Mouse (Mus musculus) stomach, postnatal 0 days (tissue): ENCODE measurements around the gene Pusl1. TPM values are rescaled to one million over a fixed set of nuclear protein-coding genes. Genes with fewer than 3 reads are reported as not detected.

Experiments used
- ATAC-seq: fragments of 200-750 bp; cut with Nextera tagmentation; 2 replicates; pipeline ENCODE4 v1.8.0; 2017; ENCODE audit not compliant: low FRiP score, low TSS enrichment
- DNase-seq: peaks from one replicate; pipeline ENCODE4 v3.0.0-alpha.2; 2016; ENCODE audit warnings: low spot score
- H3K27ac ChIP-seq: fragments of 300-500 bp; sonication (generic); replicated peaks from 2 replicates; pipeline ENCODE4 v1.5.1; 2014; ENCODE audit warnings: mild to moderate bottlenecking, control low read depth
- H3K27me3 ChIP-seq: fragments of 300-500 bp; sonication (generic); 2 replicates; pipeline ENCODE4 v1.6.1; 2014; ENCODE audit warnings: low read length; ENCODE audit not compliant: control insufficient read depth, insufficient read depth
- H3K36me3 ChIP-seq: fragments of 300-500 bp; sonication (generic); 2 replicates; pipeline ENCODE4 v1.6.1; 2014; ENCODE audit warnings: low read length, mixed read lengths; ENCODE audit not compliant: control insufficient read depth, insufficient read depth
- H3K4me1 ChIP-seq: fragments of 300-500 bp; sonication (generic); replicated peaks from 2 replicates; pipeline ENCODE4 v1.6.1; 2014; ENCODE audit warnings: antibody characterized with exemption; ENCODE audit not compliant: control insufficient read depth, insufficient read depth
- H3K4me2 ChIP-seq: fragments of 300-500 bp; sonication (generic); replicated peaks from 2 replicates; pipeline ENCODE4 v1.6.1; 2014; ENCODE audit warnings: low read depth, mild to moderate bottlenecking, control low read depth, moderate library complexity
- H3K4me3 ChIP-seq: fragments of 300-500 bp; sonication (generic); 2 replicates; pipeline ENCODE4 v1.5.1; 2014; ENCODE audit warnings: low read depth, low read length, control low read depth
- H3K9ac ChIP-seq: fragments of 300-500 bp; sonication (generic); 2 replicates; pipeline ENCODE4 v1.6.1; 2014; ENCODE audit warnings: mild to moderate bottlenecking, low read length, control low read depth, mixed read lengths
- H3K9me3 ChIP-seq: fragments of 300-500 bp; sonication (generic); 2 replicates; pipeline ENCODE4 v1.6.1; 2016; ENCODE audit warnings: low read length; ENCODE audit not compliant: control insufficient read depth
- CTCF ChIP-seq: IDR thresholded peaks from 2 replicates; pipeline ENCODE4 v1.5.1; 2016; ENCODE audit warnings: antibody characterized with exemption, low read depth, mild to moderate bottlenecking, moderate library complexity
- EP300 ChIP-seq: optimal IDR thresholded peaks from 2 replicates; pipeline ENCODE3; 2016; ENCODE audit warnings: antibody characterized with exemption
- WGBS: fragments of 180-500 bp; shearing (Covaris S2); extraction: QIAGEN DNeasy Blood & Tissue Kit; methylation state at CpG from one replicate; pipeline ENCODE4 v1.1.7; 2014; 5-methylcytosine and 5-hydroxymethylcytosine counted together
- microRNA-seq: library from miRNA; unstranded; fragments of <30 nt; microRNA quantifications from one replicate; pipeline ENCODE4, GENCODE M21; 2016
- polyA plus RNA-seq: library from polyadenylated mRNA; unstranded; fragments of >200 nt; fragmentation: Nextera tagmentation; extraction: Ambion mirVana; gene quantifications from 2 replicates; pipeline ENCODE4 v1.2.1, GENCODE M21; 2015

Gene Pusl1
- polyA plus RNA-seq, 1 experiment from 2014 or later, result 36.5 TPM

- peak; percentile 81 for DNase-seq
- Histone ChIP-seq H3K4me1 (0 out of 2 replicates have a peak, but pooled peaks cover 3% of the 10 kb centered on the region), H3K27me3 (no peaks in the 10 kb centered on the region), H3K9me3 (no peaks in the 10 kb centered on the region), H3K9ac (peak within 1 kb of the TSS; percentile 69), H3K27ac (peak within 1 kb of the TSS; percentile 97), H3K36me3 (peaks cover 4% of the 10 kb centered on the region; the same call in 1 of the 2 replicates), H3K4me3 (peak within 1 kb of the TSS; percentile 53), H3K4me2 (peak within 1 kb of the TSS; percentile 97)
- ATAC-seq, result peak; percentile 91
- no peak for TF ChIP-seq CTCF
- TF ChIP-seq EP300, result no peak
- 9% methylated on average over 16 of the region's 16 CpGs for WGBS
Measured at GRCm38 (mm10) chr4:155839483-155839910, 52.1 kb downstream of the Pusl1 start, which contains the start of gene Mxra8. Gene Mxra8, plus strand, starts transcription at chr4:155839680.

DNA sequence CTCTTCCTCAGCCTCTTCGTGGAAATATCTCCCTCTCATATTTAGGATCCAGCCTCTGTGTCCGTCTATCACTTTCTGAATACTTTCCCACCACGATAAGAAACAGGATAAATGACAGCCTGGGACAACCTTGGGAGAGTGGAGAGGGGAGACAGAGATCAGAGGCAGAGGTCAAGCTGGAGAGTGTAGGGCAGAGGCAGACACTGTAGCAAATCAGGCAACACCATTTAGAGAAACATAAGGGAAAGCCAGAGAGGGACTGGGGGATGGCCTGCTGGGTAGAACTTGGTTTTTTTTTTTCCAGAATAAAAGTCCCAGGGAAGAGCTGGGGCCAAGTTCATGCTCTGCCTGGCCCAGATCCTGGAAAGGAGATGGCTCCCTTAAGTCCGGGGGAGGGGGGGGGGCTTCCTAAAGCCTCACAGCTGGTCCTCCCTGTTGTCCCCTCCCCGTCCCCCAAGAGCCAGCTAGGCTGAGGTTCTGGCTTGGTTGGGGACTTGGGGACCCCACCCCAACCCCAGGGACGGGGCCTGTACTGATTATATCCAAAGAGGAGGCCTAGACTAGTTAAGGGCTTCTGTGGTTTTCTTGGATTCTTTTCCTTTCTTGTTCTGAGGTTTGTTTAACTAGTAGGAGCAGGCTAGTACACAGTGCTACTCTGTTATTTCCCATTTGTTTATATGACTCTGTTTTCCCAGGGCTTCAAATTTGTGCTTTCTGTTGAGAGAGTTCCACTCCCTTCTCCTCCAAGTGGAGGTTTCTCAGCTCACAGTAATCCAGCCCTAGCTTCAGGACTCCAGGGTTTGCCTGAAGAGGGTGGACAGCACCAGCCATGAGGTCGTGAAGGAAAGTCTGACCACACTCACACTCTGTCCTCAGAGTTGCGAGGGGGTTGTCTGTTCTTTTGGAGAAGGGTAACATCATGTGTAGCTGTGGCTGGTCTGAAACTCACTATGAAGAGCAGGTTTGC lies 53.1 kb downstream of the Pusl1 start:
- H3K27me3 ChIP-seq, result no peaks in the 10 kb centered on the region
- peak overlapping the region; percentile 97 for H3K4me2 ChIP-seq
- 0 out of 2 replicates have a peak overlapping the region, but pooled peaks have one; percentile 31 for H3K9ac ChIP-seq
- H3K27ac ChIP-seq, result peak overlapping the region; percentile 97
- no peak for DNase-seq
- no peak overlapping the region; the same call in 1 of the 2 replicates for H3K4me3 ChIP-seq
- WGBS, result 32% methylated on average over 8 of the region's 8 CpGs
- H3K4me1 ChIP-seq, result 0 out of 2 replicates have a peak, but pooled peaks cover 3% of the 10 kb centered on the region
- peaks cover 4% of the 10 kb centered on the region; the same call in 1 of the 2 replicates for H3K36me3 ChIP-seq
- no peak for TF ChIP-seq EP300
- no peak for TF ChIP-seq CTCF
- no peaks in the 10 kb centered on the region for H3K9me3 ChIP-seq
- peak; percentile 6; the same call in 1 of the 2 replicates for ATAC-seq

Small RNA genes lying within 50 kb of the gene (microRNA-seq; reads per million reads assigned to microRNA genes)
- not detected for gene Gm22991

Other genes starting within 250 kb of the Pusl1 start
- not detected in 2 replicates for gene Gm10563, start 246.4 kb downstream of the Pusl1 start, polyA plus RNA-seq
- gene Mmp23, start 238.4 kb downstream of the Pusl1 start, polyA plus RNA-seq, result 87.9 and 89.3 TPM in 2 replicates
- gene Mib2, start 222.6 kb downstream of the Pusl1 start, polyA plus RNA-seq, result 10.5 and 11.0 TPM in 2 replicates
- gene Fndc10, start 197.4 kb downstream of the Pusl1 start, polyA plus RNA-seq, result 9.6 and 11.0 TPM in 2 replicates
- 152 and 153 TPM in 2 replicates for gene Ssu72, start 187.0 kb downstream of the Pusl1 start, polyA plus RNA-seq
- 0.39 and 0.45 TPM in 2 replicates for gene Tmem240, start 157.0 kb downstream of the Pusl1 start, polyA plus RNA-seq
- 48.8 and 55.1 TPM in 2 replicates for gene Atad3a, start 130.7 kb downstream of the Pusl1 start, polyA plus RNA-seq
- gene Vwa1, start 117.1 kb downstream of the Pusl1 start, polyA plus RNA-seq, result 30.0 and 32.3 TPM in 2 replicates
- 0.13 and 0.27 TPM in 2 replicates for gene Tmem88b, start 105.9 kb downstream of the Pusl1 start, polyA plus RNA-seq
- 0.10 and 0.13 TPM in 2 replicates for gene Ankrd65, start 101.3 kb downstream of the Pusl1 start, polyA plus RNA-seq
- 230 and 240 TPM in 2 replicates for gene Mrpl20, start 88.9 kb downstream of the Pusl1 start, polyA plus RNA-seq
- gene Ccnl2, start 79.3 kb downstream of the Pusl1 start, polyA plus RNA-seq, result 72.2 and 83.2 TPM in 2 replicates
- 129 and 133 TPM in 2 replicates for gene Aurkaip1, start 60.5 kb downstream of the Pusl1 start, polyA plus RNA-seq
- 79.4 and 88.4 TPM in 2 replicates for gene Mxra8, start 52.1 kb downstream of the Pusl1 start, polyA plus RNA-seq
- gene Dvl1, start 44.4 kb downstream of the Pusl1 start, polyA plus RNA-seq, result 8.1 and 10.4 TPM in 2 replicates
- 0.11 and 0.28 TPM in 2 replicates for gene Tas1r3, start 28.4 kb downstream of the Pusl1 start, polyA plus RNA-seq
- 25.0 and 26.5 TPM in 2 replicates for gene Cptp, start 22.3 kb downstream of the Pusl1 start, polyA plus RNA-seq
- gene Ints11, start 22.2 kb downstream of the Pusl1 start, polyA plus RNA-seq, result 30.7 and 32.6 TPM in 2 replicates
- gene Acap3, start within 50 bp of the Pusl1 start, polyA plus RNA-seq, result 9.7 and 10.2 TPM in 2 replicates
- gene Ube2j2, start 52.0 kb upstream of the Pusl1 start, polyA plus RNA-seq, result 72.8 and 75.5 TPM in 2 replicates
- gene C1qtnf12, start 70.5 kb upstream of the Pusl1 start, polyA plus RNA-seq, result 48.5 and 59.1 TPM in 2 replicates
- gene B3galt6, start 100.9 kb upstream of the Pusl1 start, polyA plus RNA-seq, result 9.0 and 9.4 TPM in 2 replicates
- 129 and 137 TPM in 2 replicates for gene Sdf4, start 101.1 kb upstream of the Pusl1 start, polyA plus RNA-seq
- 0.21 and 0.48 TPM in 2 replicates for gene Tnfrsf4, start 122.1 kb upstream of the Pusl1 start, polyA plus RNA-seq
- 2.2 and 3.3 TPM in 2 replicates for gene Tnfrsf18, start 134.4 kb upstream of the Pusl1 start, polyA plus RNA-seq
- gene Ttll10, start 167.6 kb upstream of the Pusl1 start, polyA plus RNA-seq, result 2.7 TPM in 2 replicates
- gene 9430015G10Rik, start 218.2 kb upstream of the Pusl1 start, polyA plus RNA-seq, result 4.9 and 5.4 TPM in 2 replicates
- gene Rnf223, start 238.7 kb upstream of the Pusl1 start, polyA plus RNA-seq, result 7.6 and 7.7 TPM in 2 replicates